Mouse (Mus musculus): ENCODE measurements at regions not wholly inside any gene's neighbourhood (a gene's known extent, or its start where the extent isn't known, plus 50 kb on each side); places are given as distances from the start of the nearest gene placed in this dataset.

DNA sequence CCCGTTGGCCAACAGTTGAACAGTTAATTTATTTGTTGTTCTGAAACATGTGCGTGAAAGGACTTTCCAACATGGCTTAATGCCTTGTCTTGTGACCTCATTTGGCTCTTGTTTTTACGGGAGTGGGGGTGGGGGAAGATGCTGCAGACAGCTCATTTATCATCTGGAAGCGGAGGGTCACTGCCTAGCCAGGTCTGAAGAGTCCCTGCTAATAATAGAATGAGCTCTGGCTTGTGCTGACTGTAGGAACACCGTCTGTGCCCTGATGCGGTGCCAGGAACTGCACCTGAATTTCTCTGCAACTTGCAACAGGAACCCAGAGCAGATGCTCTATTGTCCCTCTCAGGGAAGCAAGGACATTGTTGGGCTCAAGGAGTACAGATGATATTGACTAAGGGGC, 272.2 kb downstream of the Med13l start:
- no peak for TF ChIP-seq CTCF (conservative IDR thresholded peaks at IDR 0.05; ENCODE audit: low read length)
- no peak for TF ChIP-seq NANOG (IDR thresholded peaks at IDR 0.05; ENCODE audit: borderline replicate concordance, low read length)
- TF ChIP-seq POU5F1 (IDR thresholded peaks at IDR 0.05; ENCODE audit: borderline replicate concordance, low read length): no peak
